Mouse (Mus musculus) midbrain, embryonic 15.5 days (tissue): ENCODE measurements around the gene Gars. TPM values are rescaled to one million over a fixed set of nuclear protein-coding genes. Genes with fewer than 3 reads are reported as not detected.

ENCODE experiments used
- ATAC-seq: fragments of 200-750 bp; cut with Nextera tagmentation; replicated peaks from 2 replicates; pipeline ENCODE4 v1.8.0; 2017; ENCODE audit warnings: moderate TSS enrichment
- H3K27ac ChIP-seq: fragments of 300-500 bp; sonication (generic); 2 replicates; pipeline ENCODE4 v1.5.1; 2015; ENCODE audit warnings: mild to moderate bottlenecking, inconsistent platforms
- H3K27me3 ChIP-seq: fragments of 300-500 bp; sonication (generic); replicated peaks from 2 replicates; pipeline ENCODE4 v1.6.1; 2015; ENCODE audit warnings: inconsistent platforms
- H3K36me3 ChIP-seq: fragments of 300-500 bp; sonication (generic); replicated peaks from 2 replicates; pipeline ENCODE4 v1.6.1; 2015; ENCODE audit warnings: inconsistent platforms
- H3K4me1 ChIP-seq: fragments of 300-500 bp; sonication (generic); 2 replicates; pipeline ENCODE4 v1.6.1; 2015; ENCODE audit warnings: inconsistent platforms
- H3K4me2 ChIP-seq: fragments of 300-500 bp; sonication (generic); 2 replicates; pipeline ENCODE4 v1.6.1; 2015; ENCODE audit warnings: inconsistent platforms, mild to moderate bottlenecking, moderate library complexity
- H3K4me3 ChIP-seq: fragments of 300-500 bp; sonication (generic); 2 replicates; pipeline ENCODE4 v1.5.1; 2015; ENCODE audit warnings: mild to moderate bottlenecking, inconsistent platforms
- H3K9ac ChIP-seq: fragments of 300-500 bp; sonication (generic); 2 replicates; pipeline ENCODE4 v1.6.1; 2015; ENCODE audit warnings: mild to moderate bottlenecking, inconsistent platforms
- H3K9me3 ChIP-seq: fragments of 300-500 bp; sonication (generic); 2 replicates; pipeline ENCODE4 v1.6.1; 2016; ENCODE audit warnings: inconsistent platforms
- WGBS: fragments of 180-500 bp; shearing (Covaris S2); methylation state at CpG from one replicate; pipeline ENCODE4 v1.1.7; 2015; ENCODE audit warnings: mixed read lengths; 5-methylcytosine and 5-hydroxymethylcytosine counted together
- polyA plus RNA-seq: library from polyadenylated mRNA; unstranded; fragments of >200 nt; fragmentation: Nextera tagmentation; extraction: Ambion mirVana; gene quantifications from 2 replicates; pipeline ENCODE4 v1.2.1, GENCODE M21; 2015

Gars gene
- polyA plus RNA-seq, 1 experiment from 2014 or later, result 216 TPM

GRCm38 (mm10) chr6:55043206-55043605 lies 5.4 kb downstream of the Gars start:
- H3K36me3 ChIP-seq, result no peaks in the 10 kb centered on the region
- WGBS, result 92% methylated on average over 8 of the region's 8 CpGs
- H3K4me3 ChIP-seq, result no peak overlapping the region
- H3K27ac ChIP-seq, result no peak overlapping the region
- H3K4me1 ChIP-seq, result peaks cover 30% of the 10 kb centered on the region
- H3K9ac ChIP-seq, result no peak overlapping the region
- no peaks in the 10 kb centered on the region for H3K9me3 ChIP-seq
- no peak for ATAC-seq
- no peaks in the 10 kb centered on the region for H3K27me3 ChIP-seq
- no peak overlapping the region for H3K4me2 ChIP-seq

DNA sequence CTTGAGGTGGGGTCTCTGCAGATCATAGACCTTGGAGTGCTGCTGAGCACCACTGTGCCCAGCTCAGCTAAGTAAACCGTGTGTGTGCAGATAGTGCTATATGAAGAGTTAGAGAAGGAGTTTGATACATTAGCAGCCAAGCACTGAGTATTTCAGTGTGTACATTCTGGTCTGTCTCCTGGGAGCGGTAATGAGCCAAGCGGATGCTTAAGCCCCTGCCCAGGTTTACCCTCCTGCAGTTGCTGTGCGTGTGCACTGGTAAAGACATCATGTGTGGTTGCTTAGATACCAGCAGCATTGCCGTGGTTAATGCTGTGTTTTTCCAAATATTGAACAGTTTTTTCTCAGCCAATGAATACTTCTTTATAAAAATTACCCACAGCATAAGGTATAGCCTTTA lies 6.7 kb downstream of the Gars start:
- Histone ChIP-seq H3K9ac (no peak overlapping the region), H3K4me2 (no peak overlapping the region), H3K27ac (no peak overlapping the region), H3K36me3 (0 out of 2 replicates have a peak, but pooled peaks cover 5% of the 10 kb centered on the region), H3K4me1 (peaks cover 21% of the 10 kb centered on the region), H3K9me3 (no peaks in the 10 kb centered on the region), H3K4me3 (no peak overlapping the region), H3K27me3 (no peaks in the 10 kb centered on the region)
- no peak for ATAC-seq
- WGBS, result 64% methylated on average over 5 of the region's 5 CpGs

GRCm38 (mm10) chr6:55045326-55045725 lies 7.5 kb downstream of the Gars start:
- ATAC-seq, result no peak
- H3K9me3 ChIP-seq, result no peaks in the 10 kb centered on the region
- no peak overlapping the region for H3K27ac ChIP-seq
- H3K4me1 ChIP-seq, result peaks cover 14% of the 10 kb centered on the region
- no peak overlapping the region for H3K4me3 ChIP-seq
- no peak overlapping the region for H3K9ac ChIP-seq
- 68% methylated on average over 1 of the region's 1 CpGs for WGBS
- no peak overlapping the region for H3K4me2 ChIP-seq
- 0 out of 2 replicates have a peak, but pooled peaks cover 8% of the 10 kb centered on the region for H3K36me3 ChIP-seq
- H3K27me3 ChIP-seq, result no peaks in the 10 kb centered on the region

DNA sequence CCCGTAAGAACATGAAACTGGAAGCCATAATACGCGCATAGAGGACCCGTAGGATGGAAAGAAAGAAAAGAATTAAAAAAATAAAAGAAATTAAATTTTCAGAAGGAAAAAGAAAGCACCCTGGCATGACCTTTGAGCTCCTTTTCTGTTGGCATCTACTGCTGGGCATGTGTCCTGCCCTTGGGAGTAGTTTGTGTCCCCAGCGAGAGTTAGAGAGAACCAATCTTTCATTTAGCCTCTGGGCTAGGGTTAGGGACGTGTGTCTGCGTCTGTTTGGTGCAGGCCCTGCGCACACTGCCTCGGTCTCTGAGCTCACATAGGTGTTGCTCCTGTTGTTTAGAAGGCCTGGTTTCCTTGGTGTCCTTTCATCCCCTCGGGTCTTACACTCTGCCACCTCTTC lies 11.4 kb downstream of the Gars start:
- Histone ChIP-seq H3K4me2 (no peak overlapping the region), H3K9ac (no peak overlapping the region), H3K9me3 (no peaks in the 10 kb centered on the region), H3K27ac (no peak overlapping the region), H3K27me3 (no peaks in the 10 kb centered on the region), H3K4me3 (no peak overlapping the region), H3K4me1 (peaks cover 8% of the 10 kb centered on the region; the same call in 1 of the 2 replicates), H3K36me3 (peaks cover 33% of the 10 kb centered on the region)
- WGBS, result 93% methylated on average over 10 of the region's 10 CpGs
- ATAC-seq, result no peak

DNA sequence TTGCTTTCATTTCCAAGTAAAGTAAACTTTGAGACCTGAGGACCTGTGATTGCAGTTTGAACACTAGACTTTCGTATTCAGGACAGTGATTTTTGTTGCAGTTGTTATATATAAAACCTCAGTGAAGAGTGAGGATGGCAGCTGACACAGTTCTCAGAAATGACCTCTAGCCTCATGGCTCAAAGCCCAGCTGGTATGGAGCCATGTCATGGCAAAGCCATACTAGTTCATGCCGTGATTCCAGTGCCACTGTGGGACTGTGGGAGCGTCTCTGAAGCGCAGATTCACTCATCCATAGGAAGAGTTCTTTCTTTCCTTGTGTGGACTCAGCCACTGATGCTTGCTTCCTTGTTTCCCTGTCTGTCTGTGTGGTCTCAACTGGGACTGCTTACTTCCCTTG lies 16.7 kb downstream of the Gars start:
- no peaks in the 10 kb centered on the region for H3K27me3 ChIP-seq
- H3K4me3 ChIP-seq, result no peak overlapping the region
- H3K36me3 ChIP-seq, result peaks cover 49% of the 10 kb centered on the region
- no peak for ATAC-seq
- 92% methylated on average over 4 of the region's 4 CpGs for WGBS
- H3K4me1 ChIP-seq, result no peaks in the 10 kb centered on the region
- no peak overlapping the region for H3K4me2 ChIP-seq
- H3K9ac ChIP-seq, result no peak overlapping the region
- H3K9me3 ChIP-seq, result no peaks in the 10 kb centered on the region
- no peak overlapping the region for H3K27ac ChIP-seq

DNA sequence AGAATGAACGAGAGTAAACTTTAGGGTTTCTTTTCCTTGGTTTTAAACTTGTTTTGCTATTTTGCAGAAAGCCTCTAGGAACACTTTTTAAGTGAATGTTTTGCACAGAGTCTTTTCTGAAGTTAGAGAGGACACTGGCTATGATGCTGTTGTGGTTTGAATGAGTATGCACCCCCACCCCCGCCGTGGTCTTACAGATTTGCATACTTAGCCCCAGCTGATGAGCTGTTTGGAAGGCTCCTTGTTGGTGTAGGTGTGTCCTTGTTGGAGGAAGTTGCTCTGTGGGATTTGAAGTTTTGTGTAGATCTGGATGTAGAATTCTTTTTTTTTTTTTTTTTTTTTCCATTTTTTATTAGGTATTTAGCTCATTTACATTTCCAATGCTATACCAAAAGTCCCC lies 19.6 kb downstream of the Gars start:
- 90% methylated on average over 3 of the region's 3 CpGs for WGBS
- H3K36me3 ChIP-seq, result peaks cover 54% of the 10 kb centered on the region
- H3K4me1 ChIP-seq, result no peaks in the 10 kb centered on the region
- no peak overlapping the region for H3K9ac ChIP-seq
- H3K27ac ChIP-seq, result no peak overlapping the region
- ATAC-seq, result no peak
- H3K27me3 ChIP-seq, result no peaks in the 10 kb centered on the region
- no peaks in the 10 kb centered on the region for H3K9me3 ChIP-seq
- no peak overlapping the region for H3K4me3 ChIP-seq
- H3K4me2 ChIP-seq, result no peak overlapping the region

DNA sequence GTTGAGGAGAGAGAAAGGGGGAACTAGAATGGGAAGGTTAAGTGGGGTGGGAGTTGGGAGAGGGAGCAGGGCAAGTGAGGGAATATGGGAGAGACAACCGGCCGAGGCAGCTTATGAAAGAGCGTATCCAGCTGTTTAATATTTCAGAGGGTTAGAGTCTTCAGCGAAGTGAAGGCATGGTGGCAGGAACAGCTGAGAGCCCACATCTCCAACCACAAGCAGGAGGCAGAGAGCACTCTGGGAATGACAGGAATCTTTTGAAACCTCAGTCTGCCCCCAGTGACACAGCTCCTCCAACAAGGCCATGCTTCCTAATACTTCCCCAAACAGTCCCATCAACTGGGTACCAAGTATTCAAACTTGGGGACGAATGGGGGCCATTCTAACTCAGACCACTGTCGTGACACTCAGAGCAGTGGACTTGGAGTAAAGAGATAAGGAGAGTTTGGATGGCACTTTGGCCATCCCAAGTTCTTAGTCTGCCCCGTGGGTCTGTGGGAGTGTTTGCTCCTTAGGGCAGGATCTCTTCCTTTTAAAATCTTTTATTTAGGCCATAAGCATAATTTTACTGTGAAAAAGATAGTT lies 22.5 kb downstream of the Gars start:
- WGBS, result 92% methylated on average over 7 of the region's 7 CpGs
- Histone ChIP-seq H3K9me3 (no peaks in the 10 kb centered on the region), H3K9ac (no peak overlapping the region), H3K36me3 (peaks cover 51% of the 10 kb centered on the region), H3K4me2 (no peak overlapping the region), H3K4me3 (no peak overlapping the region), H3K27me3 (no peaks in the 10 kb centered on the region), H3K27ac (no peak overlapping the region), H3K4me1 (no peaks in the 10 kb centered on the region)
- no peak for ATAC-seq

- no peak overlapping the region for H3K9ac ChIP-seq
- ATAC-seq, result no peak
- no peak overlapping the region for H3K27ac ChIP-seq
- no peaks in the 10 kb centered on the region for H3K4me1 ChIP-seq
- WGBS, result 96% methylated on average over 11 of the region's 11 CpGs
- no peak overlapping the region for H3K4me2 ChIP-seq
- no peaks in the 10 kb centered on the region for H3K27me3 ChIP-seq
- H3K9me3 ChIP-seq, result no peaks in the 10 kb centered on the region
- H3K4me3 ChIP-seq, result no peak overlapping the region
- peaks cover 57% of the 10 kb centered on the region for H3K36me3 ChIP-seq
These were observed 23.5 kb downstream of the Gars start for GRCm38 (mm10) chr6:55061328-55061727.

DNA sequence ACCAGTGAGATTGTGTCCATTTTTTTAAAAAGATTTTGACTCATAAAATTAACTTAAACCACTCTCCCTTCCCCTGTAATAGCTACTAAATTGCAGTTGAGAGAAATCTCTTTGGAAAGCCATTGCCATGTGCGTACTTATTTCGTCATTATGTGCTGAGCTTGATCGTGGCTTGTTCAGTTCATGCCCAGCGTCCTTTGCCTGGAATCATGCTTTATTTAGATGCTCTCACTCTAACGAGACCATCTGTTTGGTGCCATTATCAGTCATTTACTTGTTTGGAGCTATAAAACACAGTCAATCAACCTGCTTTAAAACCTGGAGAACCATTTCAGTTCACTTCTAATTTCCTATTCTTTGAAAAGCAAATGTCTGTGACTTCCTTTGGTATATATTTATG lies 24.4 kb downstream of the Gars start:
- Histone ChIP-seq H3K9me3 (no peaks in the 10 kb centered on the region), H3K4me3 (no peak overlapping the region), H3K36me3 (peaks cover 55% of the 10 kb centered on the region; the same call in 1 of the 2 replicates), H3K27ac (no peak overlapping the region), H3K4me1 (no peaks in the 10 kb centered on the region), H3K27me3 (no peaks in the 10 kb centered on the region), H3K4me2 (no peak overlapping the region), H3K9ac (no peak overlapping the region)
- WGBS, result 86% methylated on average over 5 of the region's 5 CpGs
- no peak for ATAC-seq

DNA sequence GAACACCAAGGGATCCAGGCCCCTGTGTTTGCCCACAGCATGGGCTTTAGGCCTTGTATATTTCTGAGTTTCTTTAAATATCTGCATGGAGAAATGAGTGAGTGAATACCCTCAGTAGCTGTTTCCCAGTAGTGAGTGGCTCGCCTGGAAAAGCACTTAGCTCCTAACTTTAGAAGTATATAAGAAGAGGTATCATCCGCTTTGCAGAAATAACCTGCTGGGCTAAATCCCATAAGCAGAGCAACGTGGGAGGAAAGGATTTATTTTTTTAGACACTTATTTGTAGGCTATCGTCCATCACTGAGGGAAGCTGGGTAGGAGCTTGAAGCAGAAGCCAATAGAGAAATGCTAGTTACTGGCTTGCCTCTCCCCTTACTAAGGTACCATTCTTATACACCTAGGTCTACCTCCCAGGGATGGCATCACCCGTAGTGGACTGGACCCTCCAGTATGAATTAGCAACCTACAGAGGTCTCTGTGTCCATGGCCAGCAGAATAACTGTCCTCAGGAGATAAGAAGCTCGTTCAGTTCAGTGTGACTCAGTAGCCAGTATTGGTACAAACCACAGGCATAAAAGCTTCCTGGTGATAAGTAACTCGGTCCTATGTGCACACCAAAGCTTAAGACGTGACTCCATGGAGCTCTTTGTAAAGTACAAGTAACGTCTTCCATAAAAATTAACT lies 26.1 kb downstream of the Gars start:
- Histone ChIP-seq H3K9ac (no peak overlapping the region), H3K4me2 (no peak overlapping the region), H3K27me3 (no peaks in the 10 kb centered on the region), H3K27ac (no peak overlapping the region), H3K9me3 (no peaks in the 10 kb centered on the region), H3K36me3 (peaks cover 71% of the 10 kb centered on the region), H3K4me1 (no peaks in the 10 kb centered on the region), H3K4me3 (no peak overlapping the region)
- WGBS, result 94% methylated on average over 9 of the region's 9 CpGs
- ATAC-seq, result no peak

DNA sequence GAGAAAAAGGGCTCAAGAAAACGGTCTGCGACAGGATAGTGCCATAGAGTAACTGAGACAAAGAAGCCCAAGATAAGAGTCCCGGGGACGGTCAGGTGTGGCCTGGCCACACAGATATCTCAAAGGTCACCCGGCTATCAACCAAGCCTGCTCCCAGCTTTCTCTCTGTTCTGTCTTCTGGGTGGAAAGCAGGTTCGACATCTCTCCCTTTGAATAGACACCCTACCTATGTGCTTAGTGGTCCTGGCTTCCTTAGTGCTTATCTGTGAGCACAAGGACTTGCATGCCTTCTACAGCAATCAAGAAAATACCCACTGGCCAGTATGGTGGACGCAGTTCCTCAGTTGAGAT lies 26.6 kb downstream of the Gars start:
- 96% methylated on average over 7 of the region's 7 CpGs for WGBS

GRCm38 (mm10) chr6:55065903-55066302 lies 28.1 kb downstream of the Gars start:
- no peaks in the 10 kb centered on the region for H3K4me1 ChIP-seq
- no peak overlapping the region for H3K9ac ChIP-seq
- no peak for ATAC-seq
- H3K4me2 ChIP-seq, result no peak overlapping the region
- no peak overlapping the region for H3K4me3 ChIP-seq
- H3K9me3 ChIP-seq, result no peaks in the 10 kb centered on the region
- WGBS, result 97% methylated on average over 2 of the region's 2 CpGs
- H3K27ac ChIP-seq, result no peak overlapping the region
- H3K27me3 ChIP-seq, result no peaks in the 10 kb centered on the region
- H3K36me3 ChIP-seq, result peaks cover 61% of the 10 kb centered on the region

More for the DNA sequence above, 26.6 kb downstream of the Gars start:
- Histone ChIP-seq H3K27me3 (no peaks in the 10 kb centered on the region), H3K4me1 (no peaks in the 10 kb centered on the region), H3K4me3 (no peak overlapping the region), H3K27ac (no peak overlapping the region), H3K9me3 (no peaks in the 10 kb centered on the region), H3K36me3 (peaks cover 70% of the 10 kb centered on the region), H3K9ac (no peak overlapping the region), H3K4me2 (no peak overlapping the region)
- ATAC-seq, result no peak

DNA sequence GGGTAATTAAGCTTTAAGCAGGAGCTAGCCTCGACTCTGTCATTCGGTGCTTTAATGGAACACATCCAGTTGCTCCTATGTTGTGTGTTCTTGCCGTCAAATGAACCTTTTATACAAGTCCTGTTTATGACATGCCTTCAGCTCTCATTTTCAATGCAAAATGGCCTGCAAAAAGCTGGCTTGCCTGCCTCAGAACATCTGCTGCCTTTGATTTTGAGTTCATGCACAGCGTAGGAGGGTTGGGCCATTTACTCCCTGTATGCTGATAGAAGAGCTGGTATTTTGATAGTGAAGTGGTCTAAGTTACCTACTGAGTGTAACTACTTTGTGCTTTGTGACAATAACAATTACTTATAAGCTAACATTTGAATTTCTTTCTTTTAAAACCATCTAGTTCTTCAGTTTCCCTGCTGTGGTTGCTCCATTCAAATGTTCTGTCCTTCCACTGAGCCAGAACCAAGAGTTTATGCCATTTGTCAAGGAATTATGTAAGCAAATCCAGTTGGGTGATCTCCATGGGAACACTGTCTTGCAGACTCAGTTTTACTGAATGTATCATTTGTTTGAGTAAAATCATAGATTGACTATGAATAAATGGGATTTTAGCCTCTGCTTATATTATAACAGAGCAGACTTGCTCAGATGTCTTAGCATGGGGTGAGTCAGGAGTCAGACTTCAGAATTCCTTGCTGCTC lies 38.9 kb downstream of the Gars start:
- Histone ChIP-seq H3K27me3 (no peaks in the 10 kb centered on the region), H3K36me3 (peaks cover 55% of the 10 kb centered on the region), H3K4me1 (no peaks in the 10 kb centered on the region), H3K4me2 (no peak overlapping the region), H3K4me3 (no peak overlapping the region), H3K9me3 (no peaks in the 10 kb centered on the region), H3K9ac (no peak overlapping the region), H3K27ac (no peak overlapping the region)
- WGBS, result 88% methylated on average over 4 of the region's 4 CpGs
- no peak for ATAC-seq
